Mouse (Mus musculus): Measurements from ENCODE around the gene Zc3hav1l.

The Zc3hav1l gene

DNA sequence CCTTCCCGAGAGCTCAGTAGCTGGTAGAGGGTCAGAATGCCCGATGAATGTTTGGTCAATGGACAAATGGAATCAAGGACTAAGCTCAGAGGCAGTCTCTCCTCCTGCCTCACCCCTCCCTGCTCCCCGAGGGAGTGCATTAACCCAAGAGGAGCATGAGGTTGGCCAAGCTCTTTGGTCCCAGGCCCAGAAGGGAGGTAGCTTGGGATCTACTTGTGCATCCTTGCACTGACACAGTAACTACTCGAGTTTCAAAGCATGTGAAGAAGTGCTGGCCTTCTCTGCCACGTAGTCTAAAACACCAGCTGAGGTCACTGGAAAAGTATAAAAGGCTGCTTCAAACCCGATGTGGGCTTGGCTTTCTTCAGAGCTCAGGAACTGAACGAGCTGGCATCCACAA lies 34.6 kb downstream of the Zc3hav1l start:
- no peak for DNase-seq (ENCODE audit: extremely low spot score, low spot score)

DNA sequence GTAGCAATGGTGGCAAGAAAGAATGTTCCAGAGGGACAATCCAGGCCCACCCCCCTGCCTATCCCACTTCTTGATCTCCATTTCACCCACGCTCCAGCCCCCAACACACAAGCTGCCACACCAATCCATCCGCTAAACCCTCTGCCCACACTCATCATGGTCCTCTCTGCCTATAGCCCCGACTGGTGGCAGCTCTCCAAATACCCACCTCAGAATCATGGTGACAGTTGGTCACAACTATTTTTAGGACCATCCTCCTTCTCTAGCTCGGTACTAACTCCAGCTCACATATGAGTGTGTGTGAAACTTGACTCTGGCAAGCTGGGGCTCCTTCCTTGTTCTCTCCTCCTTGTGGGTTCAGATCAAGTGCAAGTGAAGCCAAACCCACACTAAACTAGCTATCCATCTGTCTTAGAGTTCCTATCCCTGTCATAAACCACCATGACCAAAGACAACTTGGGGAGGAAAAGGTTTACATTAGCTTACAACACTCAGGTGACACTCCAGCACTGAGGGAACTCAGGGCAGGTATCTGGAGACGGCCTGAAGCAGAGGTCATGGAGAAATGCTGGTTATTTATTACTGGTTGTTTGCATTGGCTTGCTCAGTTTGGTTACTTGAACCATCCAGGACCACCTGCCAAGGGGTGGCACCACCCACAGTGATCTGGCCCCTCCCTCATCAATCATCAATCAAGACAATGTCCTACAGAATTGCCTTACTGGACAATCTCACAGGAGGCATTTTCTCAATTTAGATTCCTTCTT lies 35.5 kb downstream of the Zc3hav1l start:
- DNase-seq (ENCODE audit: extremely low spot score, low spot score): no peak

DNA sequence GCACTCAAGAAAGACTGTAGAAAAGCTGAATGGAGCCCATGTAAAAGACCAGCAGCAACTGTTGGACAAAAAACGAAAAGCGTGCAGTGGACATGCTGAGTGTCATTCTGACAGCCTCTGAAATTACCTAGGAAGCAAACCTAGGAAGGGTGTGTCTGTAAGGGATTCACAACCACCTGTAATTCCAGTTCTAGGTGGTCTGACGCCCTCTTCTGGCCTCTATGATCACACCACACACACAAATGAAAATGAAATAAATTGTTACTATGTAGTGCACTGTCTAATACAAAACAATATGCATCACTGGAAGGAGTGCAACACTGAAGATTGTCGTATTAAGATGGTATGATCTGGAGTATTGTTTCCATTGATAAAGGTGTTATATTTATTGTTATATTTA lies 37.2 kb downstream of the Zc3hav1l start:
- no peak for DNase-seq (ENCODE audit: extremely low spot score, low spot score)

DNA sequence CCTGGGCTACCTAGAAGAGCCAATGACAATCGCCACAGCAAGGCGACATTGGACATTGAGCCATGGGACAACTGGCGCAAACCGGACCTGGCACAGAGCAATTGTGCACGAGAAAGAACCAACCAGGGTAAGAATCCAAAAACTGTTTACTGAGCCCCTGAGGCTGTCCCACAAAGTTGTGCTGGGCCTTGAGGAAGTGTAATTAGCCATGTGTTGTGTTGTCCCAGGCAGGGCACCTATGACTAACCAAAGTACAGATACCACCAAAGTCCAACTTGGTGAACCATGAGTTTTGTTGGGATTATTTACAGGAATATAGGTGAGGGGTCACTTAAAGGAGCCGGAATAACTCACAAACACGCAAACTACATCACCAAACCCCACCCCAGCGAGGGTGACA lies 41.6 kb downstream of the Zc3hav1l start:
- no peak for DNase-seq (ENCODE audit: extremely low spot score, low spot score)

DNA sequence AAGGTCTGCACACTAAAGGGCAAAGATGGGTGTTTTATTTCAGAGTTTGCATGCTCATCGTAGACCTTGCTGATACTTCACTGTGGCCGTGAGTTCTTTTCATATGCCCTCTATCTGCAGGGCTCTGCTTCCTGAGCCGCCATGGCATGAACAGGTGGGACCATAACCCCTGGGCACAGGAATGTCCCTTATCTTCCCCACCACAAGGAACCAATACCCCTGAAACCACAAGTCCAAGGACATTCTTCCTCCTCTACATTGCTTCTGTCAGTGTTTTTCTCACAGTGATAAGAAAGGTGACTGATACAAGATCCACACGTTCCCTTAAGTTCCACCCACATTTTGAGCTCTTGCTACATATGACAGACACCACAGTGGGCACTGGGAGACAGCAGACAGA lies 42.3 kb downstream of the Zc3hav1l start:
- no peak for DNase-seq (ENCODE audit: extremely low spot score, low spot score)

DNA sequence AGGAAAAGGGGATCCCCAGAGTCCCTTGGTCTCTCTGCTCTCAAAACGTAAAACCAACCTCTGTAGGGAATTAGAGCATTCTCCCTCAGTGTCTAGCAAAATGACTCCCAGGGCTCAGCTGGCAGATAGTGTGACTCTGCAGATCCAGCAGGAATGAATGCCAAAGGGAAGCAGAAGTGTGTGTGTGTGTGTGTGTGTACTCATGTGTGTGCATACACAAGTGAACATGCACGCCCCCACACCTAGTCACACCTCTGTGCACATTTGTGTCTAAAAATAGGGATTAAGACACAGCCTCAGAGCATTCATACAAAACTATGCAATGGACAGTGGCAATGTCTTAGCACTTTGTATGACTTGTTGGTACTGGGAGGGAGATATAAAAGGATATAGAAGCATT lies 43.3 kb downstream of the Zc3hav1l start:
- no peak for DNase-seq (ENCODE audit: extremely low spot score, low spot score)

DNA sequence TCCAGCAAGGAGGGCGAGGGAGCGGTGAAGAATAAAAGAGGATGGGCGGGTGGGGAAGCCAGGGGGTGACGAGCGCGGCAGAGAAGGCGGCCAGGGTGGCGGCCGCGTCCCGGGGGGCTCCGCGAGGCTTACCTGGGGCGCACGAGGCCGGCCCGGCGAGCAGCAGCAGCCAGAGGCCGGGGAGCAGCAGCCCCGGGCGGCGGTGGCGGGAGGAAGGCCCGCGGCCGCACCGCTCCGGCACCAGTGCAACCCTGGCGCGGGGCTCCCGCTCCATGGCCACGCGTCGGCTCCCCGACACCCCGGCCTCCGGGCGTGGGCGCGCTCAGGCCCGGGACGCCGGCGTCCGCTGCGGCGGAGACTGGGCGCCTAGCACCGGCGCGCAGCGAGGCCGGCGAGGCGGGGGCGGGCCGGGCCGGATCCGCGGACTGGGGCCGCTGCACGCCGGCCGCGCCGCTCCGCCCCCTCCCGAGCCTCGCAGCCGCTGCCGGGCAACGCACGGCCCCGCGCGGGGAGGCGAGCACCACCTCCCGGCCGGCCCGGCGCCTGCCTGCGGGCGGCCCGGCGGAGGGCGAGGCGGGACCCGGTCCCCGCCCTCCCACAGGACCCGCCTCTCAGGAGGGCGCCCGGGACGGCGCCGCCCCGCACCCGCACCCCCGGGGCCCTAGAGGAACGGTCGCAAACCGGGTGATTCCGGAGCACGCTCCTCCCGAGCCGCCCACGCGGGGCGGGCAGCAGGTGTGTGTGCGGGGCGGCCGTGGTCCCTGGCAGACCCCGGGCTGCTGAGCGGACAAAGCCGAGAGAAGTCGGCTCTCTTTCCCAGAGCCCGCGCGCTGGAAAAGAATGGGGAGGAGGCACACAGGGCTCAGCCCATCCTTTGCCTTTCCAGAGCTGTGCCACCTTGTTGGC lies 45.1 kb downstream of the Zc3hav1l start, which contains the start of gene D630045J12Rik:
Gene D630045J12Rik, minus strand, starts transcription at position 274 of the 906 bp plus-strand sequence.
- DNase-seq (ENCODE audit: extremely low spot score, low spot score): peak; percentile 73

DNA sequence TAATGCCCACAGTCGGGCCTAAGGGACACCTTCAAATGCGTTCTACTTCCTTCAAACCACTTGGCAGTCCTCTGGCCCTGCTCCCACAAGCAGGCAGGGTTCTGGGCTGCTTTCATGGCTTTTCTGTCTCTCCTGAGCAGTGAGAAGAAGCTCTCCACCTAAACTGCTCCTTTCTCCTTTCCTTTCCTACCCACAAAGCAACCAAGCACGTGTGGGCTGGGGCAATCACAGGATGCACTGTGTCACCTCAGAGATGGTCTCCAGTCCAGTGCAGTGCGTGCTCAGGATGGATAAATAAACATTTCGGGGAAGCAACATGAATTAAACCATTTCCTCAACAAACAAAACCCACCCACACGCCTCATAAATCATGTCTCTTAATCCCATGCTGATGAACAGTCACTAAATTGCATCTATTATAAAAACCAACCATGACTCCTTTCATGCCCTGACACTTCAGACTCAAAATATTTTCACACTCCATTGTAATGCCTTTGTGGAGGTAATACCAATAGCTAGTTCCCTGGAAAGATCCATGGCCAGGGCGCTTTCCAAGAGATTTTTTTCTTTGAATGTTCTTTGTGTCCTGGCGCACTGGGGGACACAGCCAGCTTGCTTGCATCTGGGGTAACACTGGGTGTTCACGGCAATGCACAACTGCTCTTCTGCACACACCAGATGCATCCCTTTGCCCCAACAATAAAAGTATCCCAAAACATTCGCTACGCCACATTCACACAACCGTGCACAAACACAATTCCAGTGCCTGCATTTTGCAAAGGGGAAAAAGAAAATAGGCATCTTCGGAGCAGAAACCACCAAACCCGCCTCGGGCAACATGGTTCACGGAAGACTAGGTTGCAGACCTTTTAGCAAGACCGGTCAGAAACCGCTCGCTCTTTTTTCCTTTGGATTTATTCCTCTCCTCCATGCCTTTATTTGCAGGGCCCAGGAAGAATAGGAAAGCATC lies 46.0 kb downstream of the Zc3hav1l start:
- DNase-seq (ENCODE audit: extremely low spot score, low spot score): peak; percentile 62

DNA sequence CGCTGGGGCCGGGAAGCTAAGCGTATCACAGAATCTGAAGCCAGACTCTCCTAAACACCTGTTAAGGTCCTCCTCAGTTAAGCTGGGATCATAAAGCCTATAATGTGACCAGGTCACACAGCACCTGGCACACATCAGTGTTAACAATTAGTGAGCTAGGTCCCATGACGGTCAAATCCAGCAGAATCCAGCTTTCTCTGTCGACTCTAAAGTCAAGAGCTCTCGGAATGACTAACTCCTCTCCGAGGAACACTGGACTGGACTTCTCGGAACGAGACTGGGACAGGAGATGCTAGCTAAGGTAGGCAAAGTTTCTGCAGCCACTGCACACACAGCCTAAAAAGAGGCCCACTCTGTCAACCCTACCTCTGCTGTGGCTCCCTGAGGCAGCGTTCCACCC lies 46.9 kb downstream of the Zc3hav1l start:
- DNase-seq (ENCODE audit: extremely low spot score, low spot score): peak; percentile 33

DNA sequence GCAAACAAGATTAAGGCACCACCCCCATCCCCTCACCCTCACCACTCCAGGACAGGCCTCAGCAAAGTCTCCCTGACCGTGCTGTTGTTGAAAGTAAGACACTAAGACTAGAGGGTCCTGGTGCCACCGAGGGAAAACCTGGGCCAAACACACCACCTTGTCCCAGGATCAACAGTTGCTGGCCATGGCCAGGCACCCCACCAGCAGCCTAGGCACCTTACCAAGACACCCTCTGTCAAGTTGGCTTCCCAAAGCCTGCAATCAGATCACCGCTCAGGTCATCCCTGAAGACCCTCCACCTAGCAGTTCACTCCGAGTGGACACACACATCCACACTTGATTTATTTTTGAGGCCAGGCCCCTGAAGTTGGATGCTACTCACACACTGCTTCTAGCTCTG lies 47.6 kb downstream of the Zc3hav1l start:
- DNase-seq (ENCODE audit: extremely low spot score, low spot score): no peak

DNA sequence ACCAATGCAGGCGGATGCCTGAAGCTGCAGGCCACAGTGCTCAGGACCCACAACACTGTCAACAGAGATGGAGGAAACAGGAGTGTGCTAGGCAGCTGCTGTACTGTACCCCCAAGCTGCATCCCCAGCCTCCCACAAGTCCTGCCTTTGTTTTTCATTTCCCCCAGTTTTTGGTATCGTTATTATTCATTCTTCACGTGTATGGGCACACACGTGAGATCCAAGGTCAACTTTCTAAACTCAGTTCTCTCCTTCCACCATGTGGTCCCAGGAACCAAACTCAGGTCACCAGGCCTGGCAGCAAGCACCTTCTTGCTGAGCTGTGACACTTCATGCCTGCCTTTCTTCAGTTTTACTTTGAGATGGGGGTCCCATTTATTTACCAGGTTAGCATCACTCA lies 51.7 kb downstream of the Zc3hav1l start:
- DNase-seq (ENCODE audit: extremely low spot score, low spot score): no peak

DNA sequence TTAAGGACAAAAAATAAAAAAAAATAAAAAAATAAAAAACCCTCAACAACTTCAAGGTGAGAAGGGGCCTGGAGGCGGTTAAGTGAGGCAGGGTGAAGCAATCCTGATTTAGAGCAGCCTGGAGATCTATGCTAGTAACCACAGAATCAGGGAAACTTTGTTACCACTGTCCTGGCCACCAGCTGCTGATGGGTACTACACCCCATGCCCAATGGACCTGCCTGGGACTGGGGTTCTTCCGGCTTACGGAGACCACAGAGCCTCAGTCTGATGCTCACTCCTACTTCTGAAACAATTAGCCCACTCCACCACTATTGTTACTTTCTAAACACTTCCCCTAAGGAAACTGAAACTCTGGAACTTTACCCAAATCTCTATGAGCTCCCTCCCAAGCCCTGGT lies 54.3 kb downstream of the Zc3hav1l start:
- no peak for DNase-seq (ENCODE audit: extremely low spot score, low spot score)

DNA sequence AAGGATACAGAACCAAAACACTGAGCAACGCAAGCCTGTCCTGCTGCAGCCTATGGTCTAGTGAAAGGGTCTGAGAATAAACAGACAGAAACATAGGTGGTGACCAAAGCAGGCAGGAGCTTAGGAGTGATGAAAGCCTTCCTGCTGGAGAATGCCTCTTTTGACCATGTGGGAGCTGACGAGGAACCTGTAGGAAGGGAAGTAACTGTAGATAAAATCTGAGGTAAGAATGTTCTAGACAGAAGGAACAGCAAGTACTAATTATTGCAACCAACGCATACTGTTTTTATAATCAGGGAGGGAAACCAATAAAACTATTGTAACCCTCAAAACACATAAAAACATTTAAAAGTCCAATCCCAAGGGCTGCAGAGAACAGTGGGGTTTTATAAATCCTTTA lies 54.9 kb downstream of the Zc3hav1l start:
- DNase-seq (ENCODE audit: extremely low spot score, low spot score): no peak

DNA sequence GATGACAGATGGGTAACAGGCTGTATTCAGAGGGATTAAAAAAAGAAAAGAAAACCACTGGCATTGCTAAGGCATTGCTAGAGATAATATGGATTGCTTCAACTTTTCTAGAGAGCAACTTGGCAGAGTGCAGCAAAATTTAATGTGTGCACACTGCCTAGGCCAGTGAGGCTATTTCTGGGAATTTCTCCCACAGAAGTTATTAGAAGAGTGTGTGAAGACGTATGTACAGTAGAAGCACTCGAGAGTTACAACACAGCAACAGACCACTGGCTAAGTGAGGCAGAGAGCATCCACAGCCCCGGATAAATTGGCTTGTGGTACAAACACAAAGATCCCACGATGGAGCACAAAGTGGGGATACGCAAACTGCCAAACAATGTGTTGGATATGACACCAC lies 56.2 kb downstream of the Zc3hav1l start:
- no peak for DNase-seq (ENCODE audit: extremely low spot score, low spot score)

DNA sequence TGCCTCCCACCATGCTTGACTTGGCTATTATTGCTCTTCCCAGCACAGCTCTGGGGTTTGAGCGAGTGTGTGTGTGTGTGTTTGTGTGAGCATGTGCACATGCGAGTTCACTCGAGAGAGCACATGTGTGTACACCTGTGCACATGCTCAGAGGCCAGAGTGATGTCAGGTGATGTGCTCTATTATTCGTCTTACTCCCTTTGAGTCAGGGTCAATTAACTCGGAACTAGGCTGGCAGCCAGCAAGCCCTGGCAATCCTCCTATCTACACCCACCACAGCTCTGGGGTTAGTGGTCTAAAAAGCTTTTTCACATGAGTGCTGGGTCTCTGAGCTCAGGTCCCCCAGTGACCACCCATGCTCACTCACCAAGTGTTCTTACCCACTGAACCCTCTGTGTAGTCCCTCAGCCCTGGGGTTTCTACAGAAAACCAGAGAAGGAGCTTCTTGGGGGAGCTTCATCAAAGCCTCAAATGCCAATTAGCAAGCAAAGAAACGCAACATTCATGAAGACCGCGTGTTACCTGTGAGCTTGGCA lies 56.7 kb downstream of the Zc3hav1l start:
- no peak for DNase-seq (ENCODE audit: extremely low spot score, low spot score)

DNA sequence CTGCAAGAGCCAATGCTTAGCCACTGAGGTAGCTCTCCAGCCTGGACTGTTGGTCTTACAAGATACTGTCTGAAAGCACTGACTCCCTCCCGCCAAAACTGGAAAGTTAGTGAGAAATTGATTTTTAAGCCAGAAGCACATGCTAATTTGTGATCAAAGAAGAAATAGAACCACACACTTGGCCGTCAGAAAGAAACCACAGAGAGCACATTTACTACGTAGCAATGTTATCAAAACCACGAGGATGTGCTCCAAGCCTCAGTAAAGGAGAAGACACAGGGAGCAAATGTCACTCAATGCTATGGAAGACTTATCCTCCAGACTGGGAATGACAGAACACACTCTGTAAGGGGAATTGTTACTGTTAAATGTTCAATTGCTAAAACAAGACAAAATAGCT lies 57.6 kb downstream of the Zc3hav1l start:
- DNase-seq (ENCODE audit: extremely low spot score, low spot score): no peak

DNA sequence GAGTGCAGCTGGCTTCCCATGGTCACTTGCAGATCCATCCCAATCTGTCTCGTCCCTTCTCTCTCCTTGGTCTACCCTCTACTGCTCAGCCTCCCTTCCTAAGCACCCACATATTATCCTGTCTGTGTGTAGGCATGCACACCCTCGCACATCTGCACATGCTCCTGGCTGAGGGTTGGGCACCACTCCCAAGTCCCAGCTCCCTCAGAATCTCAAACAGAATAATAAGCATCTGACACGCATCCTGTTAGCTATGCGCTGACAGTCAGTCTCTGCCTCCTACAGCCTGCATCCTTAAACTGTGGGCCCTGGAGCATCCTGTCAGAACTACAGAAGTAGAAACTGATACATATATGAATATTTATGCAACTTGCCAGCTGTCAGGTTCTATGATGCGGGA lies 58.4 kb downstream of the Zc3hav1l start:
- no peak for DNase-seq (ENCODE audit: extremely low spot score, low spot score)

DNA sequence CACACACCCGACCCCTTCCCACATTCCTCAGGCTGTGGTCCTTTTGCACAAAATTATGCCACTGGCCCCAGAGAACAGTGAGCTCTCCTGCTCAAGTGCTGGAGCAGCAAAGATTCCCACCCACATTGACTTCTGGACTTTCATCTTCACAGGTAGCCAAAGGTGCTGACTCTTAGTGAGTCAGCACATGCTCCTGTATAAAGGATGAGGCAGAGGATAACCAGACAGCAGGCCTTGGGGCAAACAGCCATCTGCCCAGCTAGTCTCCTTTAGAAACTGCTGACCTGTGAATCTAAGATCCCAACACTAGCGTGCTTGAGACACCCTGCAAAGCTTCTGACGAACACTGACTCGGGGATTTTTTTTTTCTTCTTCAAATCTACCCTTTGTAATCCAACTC lies 60.7 kb downstream of the Zc3hav1l start:
- no peak for DNase-seq (ENCODE audit: extremely low spot score, low spot score)
